ENCODE assay signal across 9 mouse cellular contexts in genomic region chr4:154961911-154962310, GRCm38 (mm10). TPM values are rescaled to one million over a fixed set of nuclear protein-coding genes. Genes with fewer than 3 reads are reported as not detected.
DNase-seq lines count a peak whose midpoint lies in the region; ATAC-seq and TF ChIP-seq lines count a peak whose summit lies in the region.
"Had no signal": no experiment of that assay in that cellular context is flagged by ENCODE, and none has a peak within 500 bp of the region (broad histone marks: within the 10 kb centered on the region; RNA-seq: fewer than 3 reads in every experiment).

No protein-coding gene starts in this region.

- H3K4me2 ChIP-seq in hindbrain, embryonic 12.5 days (replicated peaks) = peak overlapping the region; percentile 85

- H3K27ac ChIP-seq in testis, adult 2 months (ENCODE audit: control insufficient read depth, insufficient read depth, low read depth, low read length) = no peak overlapping the region
- H3K27ac ChIP-seq in hindbrain, embryonic 12.5 days = peak overlapping the region; percentile 97

- DNase-seq in testis, postnatal 14 days (ENCODE audit: low spot score) = no peak
- peak; percentile 62 for DNase-seq in lung, postnatal 36 days
- DNase-seq in splenic B cell, adult 2 months (ENCODE audit: low read depth, low spot score) = peak; percentile 91
- DNase-seq in urinary bladder, adult 18-20 months (ENCODE audit: low spot score in 2 of 2) = no peak
- DNase-seq in right cerebral cortex, postnatal 14 days = no peak
- DNase-seq in kidney, adult 9 months = no peak

- H3K36me3 ChIP-seq in testis, adult 2 months (ENCODE audit: control insufficient read depth, insufficient read depth, low read length) = no peaks in the 10 kb centered on the region
- H3K36me3 ChIP-seq in hindbrain, embryonic 12.5 days = no peaks in the 10 kb centered on the region
- H3K36me3 ChIP-seq in splenic B cell, adult 2 months (ENCODE audit: control insufficient read depth, insufficient read depth, low read length, poor library complexity, severe bottlenecking) = no peaks in the 10 kb centered on the region

- TF ChIP-seq POLR2A in testis, adult 2 months (IDR thresholded peaks at IDR 0.05; ENCODE audit: control insufficient read depth, low read depth, low read length) = 0 out of 2 replicates have a peak, but pooled peaks have one; percentile 19

- H3K9ac ChIP-seq in hindbrain, embryonic 12.5 days = peak overlapping the region; percentile 92

- 7% methylated on average over 13 of the region's 13 CpGs for WGBS in hindbrain, embryonic 12.5 days

- H3K4me1 ChIP-seq in testis, adult 2 months (ENCODE audit: control insufficient read depth, insufficient read depth, low read length) = peaks cover 41% of the 10 kb centered on the region
- peaks cover 88% of the 10 kb centered on the region for H3K4me1 ChIP-seq in hindbrain, embryonic 12.5 days

- TF ChIP-seq CTCF in testis, adult 2 months (IDR thresholded peaks at IDR 0.05; ENCODE audit: control insufficient read depth, insufficient read depth, insufficient replicate concordance, low read depth, low read length) = no peak

- no peak for ATAC-seq in hindbrain, embryonic 12.5 days (ENCODE audit: low FRiP score)

- 0 out of 2 replicates have a peak, but pooled peaks cover 2% of the 10 kb centered on the region for H3K27me3 ChIP-seq in testis, adult 2 months (ENCODE audit: control insufficient read depth, insufficient read depth, low read length)
- peaks cover 52% of the 10 kb centered on the region for H3K27me3 ChIP-seq in hindbrain, embryonic 12.5 days
- H3K27me3 ChIP-seq in splenic B cell, adult 2 months (ENCODE audit: control insufficient read depth, insufficient read depth, low read length, poor library complexity, severe bottlenecking) = no peaks in the 10 kb centered on the region

- no peaks in the 10 kb centered on the region for H3K9me3 ChIP-seq in hindbrain, embryonic 12.5 days (replicated peaks)

- peak overlapping the region; percentile 74 for H3K4me3 ChIP-seq in testis, adult 2 months (ENCODE audit: control insufficient read depth, low read depth, low read length)
- peak overlapping the region; percentile 79 for H3K4me3 ChIP-seq in hindbrain, embryonic 12.5 days
- H3K4me3 ChIP-seq: myocyte had no signal

RNA-seq across cellular contexts. Expression of gene Hes5, which starts 1.2 kb away (rescaled TPM):
- 0.57 and 0.65 TPM in 2 replicates for polyA plus RNA-seq in testis, adult 2 months (2012; rRNA removed)
- polyA plus RNA-seq in hindbrain, embryonic 12.5 days (2016; fragmentation: Nextera tagmentation; extraction: Ambion mirVana) = 293 and 329 TPM in 2 replicates
- polyA plus RNA-seq: myocyte had no signal

RNA-seq across cellular contexts. Expression of gene Pank4, which starts 2.0 kb away (rescaled TPM):
- 16.7 TPM in 2 replicates for polyA plus RNA-seq in testis, adult 2 months (2012; rRNA removed)
- 42.5 and 44.5 TPM in 2 replicates for polyA plus RNA-seq in hindbrain, embryonic 12.5 days (2016; fragmentation: Nextera tagmentation; extraction: Ambion mirVana)

RNA-seq across cellular contexts. Expression of gene Tnfrsf14, which starts 33.5 kb away (rescaled TPM):
- polyA plus RNA-seq in testis, adult 2 months (2012; rRNA removed) = 0.70 and 1.0 TPM in 2 replicates
- polyA plus RNA-seq in hindbrain, embryonic 12.5 days (2016; fragmentation: Nextera tagmentation; extraction: Ambion mirVana) = 0.79 and 0.97 TPM in 2 replicates

Comparison
In these comparisons a context has a peak if more than half of its experiments do, and no peak if none do; other contexts are left out.
1. DNase-seq: peak in lung, postnatal 36 days (single experiment) and splenic B cell, adult 2 months (single experiment); none in testis, postnatal 14 days (single experiment), urinary bladder, adult 18-20 months (0 of 2), right cerebral cortex, postnatal 14 days (single experiment) and kidney, adult 9 months (single experiment).
2. RNA of gene Hes5, which starts 1.2 kb away (polyA plus RNA-seq): 293 to 329 TPM in hindbrain, embryonic 12.5 days; 0.57 to 0.65 TPM in testis, adult 2 months; every median in the first group is over 100 times any median in the second.